Mouse (Mus musculus) cortical plate, adult 2 months (tissue): ENCODE data around the gene Lgals4.

ENCODE experiments used
- CTCF ChIP-seq: fragments of 200-500 bp; IDR thresholded peaks from 2 replicates; pipeline ENCODE4 v1.5.1; 2011; ENCODE audit warnings: mild to moderate bottlenecking, control low read depth, low read length; ENCODE audit not compliant: insufficient read depth; ENCODE audit errors: extremely low read depth
- POLR2A ChIP-seq: fragments of 200-500 bp; IDR thresholded peaks from 2 replicates; pipeline ENCODE4 v1.6.1; 2011; ENCODE audit warnings: mild to moderate bottlenecking, low read length, control low read depth; ENCODE audit not compliant: insufficient read depth; ENCODE audit errors: extremely low read depth

DNA sequence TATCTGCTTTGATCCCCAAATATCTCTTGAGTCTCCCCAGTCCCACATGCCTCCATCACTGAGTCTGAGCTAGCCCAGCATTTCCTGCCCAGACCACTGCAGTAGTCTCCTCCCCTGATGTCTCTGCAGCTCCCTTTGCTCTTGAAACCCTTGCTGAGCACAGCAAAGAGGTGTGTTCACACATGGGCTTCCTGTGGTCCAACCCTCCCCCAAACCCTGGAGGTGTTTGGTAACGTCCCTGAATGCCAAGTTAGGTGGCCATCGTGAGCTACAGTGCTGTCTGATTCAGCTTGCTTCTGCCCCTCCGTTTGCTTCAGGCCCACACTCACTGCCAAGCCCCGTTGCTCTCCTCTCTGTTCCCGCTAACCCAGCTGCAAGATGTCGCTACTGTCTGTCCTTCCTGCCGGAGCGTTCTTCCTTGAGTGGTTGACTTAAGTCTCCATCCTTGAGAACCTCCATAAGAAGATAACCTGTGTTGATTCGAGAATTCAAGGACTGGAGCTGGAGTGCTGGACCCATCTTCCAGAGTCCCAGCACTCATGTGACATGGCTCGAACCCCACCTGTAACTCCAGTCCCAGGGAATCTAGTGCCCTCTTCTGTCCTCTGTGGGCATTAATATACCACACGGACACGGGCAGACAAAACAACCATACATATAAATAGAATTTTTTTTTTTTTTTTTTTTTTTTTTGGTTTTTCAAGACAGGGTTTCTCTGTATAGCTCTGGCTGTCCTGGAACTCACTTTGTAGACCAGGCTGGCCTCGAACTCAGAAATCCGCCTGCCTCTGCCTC lies 41.1 kb upstream of the Lgals4 start:
- TF ChIP-seq CTCF (no peak), POLR2A (no peak)
